Mouse (Mus musculus): Measurements from ENCODE around the gene 2010111I01Rik.

The 2010111I01Rik gene

DNA sequence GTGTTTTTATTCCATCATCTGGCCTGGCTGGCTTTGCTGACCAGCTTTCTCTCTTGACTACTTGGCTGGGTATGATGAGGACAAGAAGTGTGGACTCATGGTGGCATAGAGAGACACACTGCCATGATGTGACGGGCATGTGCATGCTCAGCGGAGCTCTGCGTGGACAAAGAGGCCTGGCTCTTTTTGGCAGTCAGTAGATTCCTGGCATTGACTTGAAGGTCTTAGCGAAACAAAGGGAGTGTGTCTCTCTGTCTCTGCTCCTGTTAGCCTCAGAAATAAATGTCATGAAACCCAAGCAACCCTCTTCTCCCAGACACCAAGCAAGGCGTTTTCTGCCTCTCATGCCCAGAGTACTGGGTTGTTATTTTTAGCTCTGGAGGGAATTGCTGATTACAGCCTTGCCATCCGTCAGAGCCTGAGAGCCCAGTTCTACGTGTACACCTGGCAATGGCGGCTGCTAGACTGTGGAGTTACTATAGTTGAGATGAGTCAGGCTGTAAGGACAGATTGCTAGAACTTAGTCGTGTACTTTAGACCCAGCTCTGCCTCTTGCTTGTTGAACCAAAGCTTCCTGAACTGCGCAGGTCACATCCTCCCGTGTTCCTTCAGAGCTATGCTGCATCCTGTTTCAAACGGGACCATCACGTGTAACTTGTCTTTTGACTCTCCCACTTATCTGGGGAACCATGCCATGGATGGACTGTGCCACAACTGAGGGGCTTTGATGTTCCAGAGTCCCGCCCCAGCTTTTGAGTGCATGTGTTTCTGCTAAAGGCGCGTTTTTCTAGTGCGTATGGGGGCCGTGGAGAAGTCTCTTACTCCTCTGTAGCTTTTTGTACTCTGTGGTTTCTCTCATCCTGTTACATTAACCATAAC, 296.3 kb downstream of the 2010111I01Rik start:
- DNase-seq (ENCODE audit: low spot score): no peak

GRCm38 (mm10) chr13:63261676-63262075, 297.0 kb downstream of the 2010111I01Rik start:
- no peak for DNase-seq (ENCODE audit: low spot score)

DNA sequence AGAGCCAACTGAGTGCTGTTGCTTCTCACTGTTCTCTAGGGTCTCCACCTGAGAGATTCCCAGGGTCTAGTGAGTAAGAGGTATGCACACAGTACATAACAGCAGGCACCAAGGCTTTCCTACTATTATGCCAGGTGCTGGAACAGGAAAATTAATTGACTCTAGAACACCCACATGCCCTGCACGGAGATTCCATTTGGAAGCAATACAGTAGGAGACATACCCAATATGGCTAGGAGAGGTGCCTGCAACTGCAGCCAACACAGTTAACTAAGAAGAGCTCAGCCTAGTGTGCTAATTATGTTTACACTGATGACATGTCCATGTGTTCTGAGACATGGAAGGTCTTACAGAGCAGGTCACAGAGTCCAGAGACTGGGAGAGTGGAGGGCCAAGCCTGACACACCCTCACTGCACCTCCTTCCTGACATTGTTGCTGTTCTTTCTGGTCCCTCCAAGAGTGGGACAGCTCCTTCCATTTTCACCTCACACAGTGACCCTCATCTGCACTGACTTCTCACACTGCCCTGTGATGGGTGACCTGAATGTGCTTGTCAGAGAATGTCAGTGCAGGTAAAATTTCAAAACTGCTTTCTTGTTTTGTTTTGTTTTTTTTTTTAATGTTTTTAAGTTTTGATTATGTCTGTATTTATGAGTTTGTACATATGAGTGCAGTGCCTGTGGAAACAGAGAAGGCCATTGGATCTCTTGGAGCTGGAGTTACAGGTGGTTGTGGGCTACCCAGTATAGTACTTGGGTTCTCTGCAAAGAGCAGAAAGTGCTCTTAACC, 297.7 kb downstream of the 2010111I01Rik start:
- DNase-seq (ENCODE audit: low spot score): no peak

- DNase-seq (ENCODE audit: low spot score): no peak
Measured at GRCm38 (mm10) chr13:63268371-63268770, 303.7 kb downstream of the 2010111I01Rik start.

DNA sequence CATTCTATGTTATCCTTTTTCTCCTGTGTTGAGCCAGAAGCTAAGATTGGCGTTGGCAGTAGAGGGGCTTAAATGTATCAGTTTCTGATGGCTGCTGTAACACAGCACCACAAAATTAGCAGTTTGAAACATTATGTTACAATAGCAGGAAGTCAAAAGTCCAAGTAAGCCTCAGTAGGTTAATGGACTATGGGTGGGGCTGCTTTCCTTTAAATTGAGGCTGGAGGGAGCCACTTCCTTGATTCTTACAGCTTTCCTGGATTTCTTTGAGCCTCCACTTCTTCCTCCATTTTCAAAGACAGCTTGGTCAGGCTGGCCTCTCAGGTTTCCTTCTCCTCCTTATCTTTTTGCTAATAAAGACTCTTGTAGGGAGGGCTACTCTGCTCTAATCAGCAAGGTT, 304.1 kb downstream of the 2010111I01Rik start:
- no peak for DNase-seq (ENCODE audit: low spot score)

GRCm38 (mm10) chr13:63270191-63270590, 305.5 kb downstream of the 2010111I01Rik start:
- DNase-seq (ENCODE audit: low spot score): no peak

- DNase-seq (ENCODE audit: low spot score): no peak
Measured at GRCm38 (mm10) chr13:63272017-63272601, 307.4 kb downstream of the 2010111I01Rik start.

- peak; percentile 89 for DNase-seq (ENCODE audit: low spot score)
Measured at GRCm38 (mm10) chr13:63272602-63273229, 308.0 kb downstream of the 2010111I01Rik start.

DNA sequence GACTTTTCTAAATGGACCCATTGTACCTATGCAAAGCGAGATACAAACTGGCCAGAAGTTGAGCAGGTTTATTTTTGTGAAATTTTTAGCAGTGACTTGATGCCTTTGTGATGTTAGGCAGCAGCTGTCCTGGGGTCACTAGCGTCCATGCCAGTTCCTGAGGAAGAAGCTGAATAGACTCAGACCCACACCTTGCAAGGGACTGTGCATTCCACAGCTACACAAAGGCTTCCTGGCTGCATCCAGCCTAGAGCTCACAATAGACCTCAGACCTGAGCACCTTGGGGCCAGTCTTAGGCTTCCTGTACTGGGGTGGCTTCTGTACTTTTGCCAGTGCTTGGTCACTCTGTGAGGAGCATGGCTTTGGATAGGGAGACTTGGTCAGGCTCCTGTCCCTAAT, 309.2 kb downstream of the 2010111I01Rik start:
- DNase-seq (ENCODE audit: low spot score): no peak

- no peak for DNase-seq (ENCODE audit: low spot score)
Measured at GRCm38 (mm10) chr13:63274488-63275166, 309.9 kb downstream of the 2010111I01Rik start.

DNA sequence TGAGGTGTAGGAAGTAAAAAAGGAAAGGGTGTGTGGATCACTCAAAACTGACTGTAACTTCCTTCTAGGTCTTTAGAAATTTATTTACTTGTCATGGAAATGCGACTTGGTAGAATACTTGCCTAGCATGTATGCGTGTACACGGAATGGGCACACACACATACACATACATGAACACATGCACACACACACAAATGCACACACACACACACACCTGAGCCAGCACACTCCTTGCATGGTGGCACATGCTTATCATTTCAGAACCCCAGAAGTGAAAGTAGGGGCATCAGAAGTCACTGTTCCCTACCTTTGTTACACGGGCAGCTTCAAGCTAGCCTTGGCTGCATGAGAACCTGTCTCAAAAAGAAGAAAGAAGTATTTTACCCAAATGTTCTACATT, 311.7 kb downstream of the 2010111I01Rik start:
- DNase-seq (ENCODE audit: low spot score): no peak

GRCm38 (mm10) chr13:63277316-63277715, 312.6 kb downstream of the 2010111I01Rik start:
- DNase-seq (ENCODE audit: low spot score): no peak

DNA sequence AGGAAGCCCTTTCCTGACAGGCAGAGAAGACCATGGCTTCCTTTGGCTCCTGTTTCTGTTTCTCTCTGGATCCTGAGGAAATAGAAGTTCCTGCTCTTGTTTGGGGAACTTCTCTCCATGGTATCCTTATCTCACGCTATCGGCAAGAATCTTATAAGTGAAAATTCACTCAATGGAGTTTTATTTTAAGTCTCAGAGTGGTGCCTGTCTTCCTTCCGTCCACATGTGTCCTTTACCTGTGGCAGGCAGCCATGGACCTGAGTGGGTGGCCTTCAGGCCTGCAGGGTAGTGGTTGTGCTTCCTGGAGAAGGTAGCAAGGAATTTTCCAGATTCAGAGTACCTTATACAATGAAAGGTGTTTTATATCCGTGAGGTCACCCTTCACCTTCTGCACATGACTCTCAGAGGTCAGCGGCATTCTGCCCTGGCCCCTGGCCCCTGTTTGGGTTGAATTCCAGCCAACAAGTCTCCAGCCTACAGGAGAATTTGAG, 313.5 kb downstream of the 2010111I01Rik start:
- DNase-seq (ENCODE audit: low spot score): no peak

DNA sequence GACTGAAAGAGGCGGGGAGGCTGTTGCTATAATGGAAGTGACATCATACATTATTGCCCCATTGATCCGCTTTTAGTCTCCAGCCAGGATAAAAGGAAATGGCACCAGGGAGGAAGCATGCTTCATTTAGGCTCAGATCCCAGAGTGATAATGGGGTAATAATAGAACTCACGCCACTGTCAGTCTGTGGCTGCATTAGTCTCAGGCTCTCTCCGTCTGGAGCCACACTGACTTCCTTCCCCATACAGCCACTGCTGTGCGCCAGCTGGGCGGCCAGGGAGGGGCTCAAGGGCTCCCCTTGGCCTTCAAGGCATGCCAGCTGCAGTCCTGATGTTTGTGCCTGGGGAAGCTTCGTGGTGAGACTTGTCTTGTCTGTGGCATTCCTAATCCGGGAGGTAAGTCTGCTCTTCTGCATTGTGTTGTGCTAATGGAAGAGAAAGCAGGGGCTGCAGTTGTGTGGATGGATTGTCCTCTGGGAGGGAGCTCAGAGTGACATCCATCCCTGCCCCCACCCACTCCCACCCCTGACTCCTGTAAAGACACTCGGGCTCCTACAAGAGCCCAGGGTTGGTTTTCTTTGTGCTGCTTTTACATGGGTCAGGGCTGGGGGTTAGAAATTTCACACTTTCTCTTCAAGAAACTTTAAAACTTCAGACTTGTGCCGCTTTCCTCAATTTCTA, 314.2 kb downstream of the 2010111I01Rik start:
- DNase-seq (ENCODE audit: low spot score): peak; percentile 40

GRCm38 (mm10) chr13:63279807-63280206, 315.1 kb downstream of the 2010111I01Rik start:
- DNase-seq (ENCODE audit: low spot score): no peak

DNA sequence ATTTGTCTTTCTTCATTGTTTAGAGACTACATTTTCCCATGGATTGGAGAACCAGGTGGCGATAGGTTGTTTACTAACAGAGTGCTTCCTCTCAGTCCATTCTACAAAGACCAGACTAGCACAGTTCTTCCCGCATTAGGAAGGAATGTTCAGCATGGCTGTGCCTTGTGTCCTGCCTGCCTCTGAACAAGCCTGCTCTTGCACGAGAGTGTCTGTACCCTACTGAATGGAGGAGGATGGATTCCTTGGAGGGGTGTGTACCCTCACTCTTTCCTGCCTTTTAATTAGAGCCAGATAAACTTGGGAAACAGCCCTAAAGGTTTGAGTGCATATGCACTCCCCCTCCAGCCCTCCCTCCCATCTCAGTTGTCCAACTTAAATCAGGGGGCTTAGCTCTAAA, 315.7 kb downstream of the 2010111I01Rik start:
- no peak for DNase-seq (ENCODE audit: low spot score)

DNA sequence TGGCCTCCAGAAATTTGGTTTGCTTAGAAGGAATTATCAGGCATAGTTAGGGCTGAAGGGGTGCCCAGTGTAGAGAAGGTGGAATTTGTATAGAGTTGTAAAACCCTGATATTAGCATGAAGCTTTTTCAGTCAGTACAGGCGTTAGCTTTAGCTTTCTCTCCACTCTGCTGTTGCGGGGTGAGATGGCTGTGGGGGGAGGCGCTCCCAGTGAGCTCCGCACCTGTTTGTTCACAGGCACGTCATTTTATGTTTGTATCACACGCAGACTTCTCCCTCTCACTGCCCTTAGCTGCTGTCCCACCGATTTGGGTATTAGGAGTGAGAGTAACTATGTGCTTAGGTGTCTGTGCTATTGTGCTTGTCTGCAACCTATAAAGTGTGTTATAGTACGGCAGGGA, 316.5 kb downstream of the 2010111I01Rik start:
- no peak for DNase-seq (ENCODE audit: low spot score)

DNA sequence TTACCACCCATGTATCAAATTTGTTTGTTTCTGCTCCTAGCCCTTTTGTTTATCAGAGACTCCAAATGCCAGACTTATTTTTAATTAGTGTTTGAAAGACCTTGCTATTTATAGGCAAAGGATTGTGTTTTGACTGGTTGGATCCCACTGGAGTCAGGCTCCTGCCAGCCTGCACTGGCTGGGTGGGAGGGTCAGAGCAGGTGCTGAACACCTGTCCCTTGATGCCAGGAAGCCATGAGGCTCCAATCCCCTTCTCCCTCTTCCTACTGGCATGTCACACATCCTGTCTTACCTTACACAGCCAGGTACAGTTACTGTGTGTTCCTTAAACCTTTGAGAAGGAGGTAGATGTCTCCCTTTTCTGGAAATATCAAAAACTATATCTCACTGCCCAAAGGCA, 318.5 kb downstream of the 2010111I01Rik start:
- DNase-seq (ENCODE audit: low spot score): no peak

GRCm38 (mm10) chr13:63284748-63285147, 320.1 kb downstream of the 2010111I01Rik start:
- no peak for DNase-seq (ENCODE audit: low spot score)

DNA sequence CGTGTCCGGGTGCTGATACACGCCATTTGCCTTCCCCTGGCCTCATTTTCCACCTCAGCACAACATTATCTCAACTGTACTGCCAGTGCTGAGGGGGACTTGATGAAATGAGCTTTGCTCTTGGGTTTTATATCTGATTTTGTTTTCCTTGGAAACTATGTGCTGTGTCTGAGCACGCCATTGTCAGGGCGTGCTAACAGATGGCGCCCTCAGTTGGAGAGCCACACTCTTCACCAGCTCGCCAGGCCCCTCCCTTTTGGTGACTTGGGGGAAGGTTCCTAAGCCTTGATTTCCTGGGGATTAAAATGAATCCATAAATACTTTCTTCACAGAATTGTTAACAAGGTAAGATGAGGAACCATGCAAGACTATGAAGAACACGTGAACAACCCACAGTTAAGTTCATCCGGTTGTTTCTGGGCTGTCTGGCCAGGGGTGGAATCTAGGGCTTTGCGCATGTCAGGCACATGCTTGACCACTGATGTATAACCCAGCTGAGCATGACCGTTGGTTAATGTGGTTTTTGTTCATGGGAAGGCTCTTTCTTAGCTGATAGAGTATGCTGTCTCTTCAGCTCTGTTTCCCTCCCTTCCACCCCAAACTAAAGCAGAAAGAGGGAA, 321.9 kb downstream of the 2010111I01Rik start:
- DNase-seq (ENCODE audit: low spot score): no peak

All from yolk sac, embryonic 10.5 days (tissue).